Mouse (Mus musculus): ENCODE measurements around the gene Tmem141. TPM values are rescaled to one million over a fixed set of nuclear protein-coding genes. Genes with fewer than 3 reads are reported as not detected.

Tmem141 gene
- total and polyA plus RNA-seq, 3 experiments = not detected

DNA sequence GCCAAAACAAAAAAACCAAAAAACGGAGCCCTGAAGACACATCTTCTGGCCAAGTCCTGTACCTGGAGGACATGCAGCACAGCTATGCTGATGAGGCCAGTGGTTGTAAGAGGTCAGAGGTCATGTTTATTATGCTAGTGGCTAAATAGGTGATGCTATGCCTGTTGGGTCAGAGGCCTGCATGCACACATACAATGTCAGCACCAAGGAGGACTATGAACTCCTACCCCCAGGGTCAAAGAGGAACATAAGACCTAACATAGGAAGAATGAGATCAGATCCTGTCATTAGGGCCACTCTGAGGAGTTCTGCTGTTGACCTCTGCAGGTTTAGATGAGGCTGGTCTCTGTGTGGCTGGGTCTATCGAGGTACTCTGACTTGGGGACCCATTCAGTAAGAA, 21.8 kb downstream of the Tmem141 start:
- no peak for DNase-seq (ENCODE audit: low spot score)
- H3K27me3 ChIP-seq (ENCODE audit: insufficient read depth, low read length) = no peaks in the 10 kb centered on the region
- no peak overlapping the region for H3K4me3 ChIP-seq (ENCODE audit: low read depth, low read length)
- TF ChIP-seq TAL1 (conservative IDR thresholded peaks at IDR 0.05; ENCODE audit: low read depth, low read length) = no peak
- TF ChIP-seq CTCF (IDR thresholded peaks at IDR 0.05; ENCODE audit: low read depth, low read length) = no peak
- no peak for TF ChIP-seq GATA1 (IDR thresholded peaks at IDR 0.05; ENCODE audit: borderline replicate concordance, low read length)
- no peak for TF ChIP-seq GATA2 (IDR thresholded peaks at IDR 0.05; ENCODE audit: borderline replicate concordance, low read depth, low read length)
- TF ChIP-seq POLR2AphosphoS5 (IDR thresholded peaks at IDR 0.05; ENCODE audit: insufficient replicate concordance, low read depth, low read length) = no peak
- no peak for ATAC-seq (ENCODE audit: extremely low read depth, insufficient number of reproducible peaks, low FRiP score, poor library complexity, severe bottlenecking)
- peaks cover 95% of the 10 kb centered on the region for H3K36me3 ChIP-seq (replicated peaks)
- H3K9me3 ChIP-seq (replicated peaks) = no peaks in the 10 kb centered on the region
- no peaks in the 10 kb centered on the region; the same call in 1 of the 2 replicates for H3K4me1 ChIP-seq (ENCODE audit: insufficient read depth, low read depth, low read length)

DNA sequence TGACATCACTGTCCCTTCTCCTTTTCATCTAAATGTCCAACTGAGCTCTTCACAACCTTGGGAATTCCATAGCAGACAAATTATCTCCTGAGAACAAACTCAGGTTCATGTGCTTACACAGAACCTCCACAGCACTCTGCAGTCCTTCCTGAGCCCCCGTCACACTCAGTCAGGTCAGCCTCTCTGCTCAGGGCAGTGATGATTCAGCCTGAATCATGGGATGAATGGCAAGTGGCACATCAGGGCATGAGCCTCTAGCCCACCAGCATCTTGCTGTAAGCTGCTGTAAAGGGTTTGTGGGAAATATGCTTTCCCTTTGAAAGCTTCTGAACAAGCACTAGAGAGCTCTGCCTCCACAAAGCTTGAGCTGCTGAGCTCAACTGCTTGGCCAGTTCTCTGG, 23.1 kb downstream of the Tmem141 start:
- Histone ChIP-seq H3K4me1 (ENCODE audit: insufficient read depth, low read depth, low read length) (no peaks in the 10 kb centered on the region), H3K36me3 (replicated peaks) (peaks cover 94% of the 10 kb centered on the region), H3K27me3 (ENCODE audit: insufficient read depth, low read length) (no peaks in the 10 kb centered on the region), H3K4me3 (ENCODE audit: low read depth, low read length) (no peak overlapping the region), H3K9me3 (replicated peaks) (no peaks in the 10 kb centered on the region)
- TF ChIP-seq CTCF (IDR thresholded peaks at IDR 0.05; ENCODE audit: low read depth, low read length) = no peak
- TF ChIP-seq TAL1 (conservative IDR thresholded peaks at IDR 0.05; ENCODE audit: low read depth, low read length) = no peak
- no peak for TF ChIP-seq GATA1 (IDR thresholded peaks at IDR 0.05; ENCODE audit: borderline replicate concordance, low read length)
- no peak for TF ChIP-seq POLR2AphosphoS5 (IDR thresholded peaks at IDR 0.05; ENCODE audit: insufficient replicate concordance, low read depth, low read length)
- no peak for TF ChIP-seq GATA2 (IDR thresholded peaks at IDR 0.05; ENCODE audit: borderline replicate concordance, low read depth, low read length)
- ATAC-seq (ENCODE audit: extremely low read depth, insufficient number of reproducible peaks, low FRiP score, poor library complexity, severe bottlenecking) = no peak
- DNase-seq (ENCODE audit: low spot score) = no peak

GRCm38 (mm10) chr2:25596765-25597510, 24.9 kb downstream of the Tmem141 start:
- H3K4me3 ChIP-seq (ENCODE audit: low read depth, low read length) = no peak overlapping the region
- no peaks in the 10 kb centered on the region for H3K27me3 ChIP-seq (ENCODE audit: insufficient read depth, low read length)
- ATAC-seq (ENCODE audit: extremely low read depth, insufficient number of reproducible peaks, low FRiP score, poor library complexity, severe bottlenecking) = no peak
- TF ChIP-seq GATA1 (IDR thresholded peaks at IDR 0.05; ENCODE audit: borderline replicate concordance, low read length) = no peak
- no peak for TF ChIP-seq POLR2AphosphoS5 (IDR thresholded peaks at IDR 0.05; ENCODE audit: insufficient replicate concordance, low read depth, low read length)
- TF ChIP-seq CTCF (IDR thresholded peaks at IDR 0.05; ENCODE audit: low read depth, low read length) = no peak
- TF ChIP-seq GATA2 (IDR thresholded peaks at IDR 0.05; ENCODE audit: borderline replicate concordance, low read depth, low read length) = no peak
- no peak for TF ChIP-seq TAL1 (conservative IDR thresholded peaks at IDR 0.05; ENCODE audit: low read depth, low read length)
- peaks cover 1% of the 10 kb centered on the region; the same call in 1 of the 2 replicates for H3K4me1 ChIP-seq (ENCODE audit: insufficient read depth, low read depth, low read length)
- no peaks in the 10 kb centered on the region for H3K9me3 ChIP-seq (replicated peaks)
- peaks cover 94% of the 10 kb centered on the region for H3K36me3 ChIP-seq (replicated peaks)
- DNase-seq (ENCODE audit: low spot score) = no peak

DNA sequence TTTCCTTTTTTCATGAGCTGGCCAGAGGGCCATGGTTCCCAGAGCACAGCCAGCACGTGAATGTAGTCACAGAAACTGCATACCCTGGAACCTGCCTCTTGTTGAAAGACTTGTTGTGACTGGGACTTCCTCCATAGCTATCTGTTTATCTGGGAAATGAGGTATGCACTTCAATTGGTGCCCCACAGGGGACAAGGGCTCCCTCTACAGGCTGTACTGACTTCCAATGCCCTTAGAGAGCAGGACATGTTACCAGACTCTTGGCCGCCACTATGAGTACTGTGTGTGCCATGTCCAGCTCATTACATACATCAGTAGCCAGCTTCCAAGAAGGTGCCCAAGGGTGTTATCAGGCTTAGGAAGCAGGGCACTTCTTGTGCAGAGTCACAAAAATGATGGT, 29.9 kb downstream of the Tmem141 start:
- Histone ChIP-seq H3K36me3 (replicated peaks) (peaks cover 95% of the 10 kb centered on the region), H3K4me3 (ENCODE audit: low read depth, low read length) (no peak overlapping the region), H3K9me3 (replicated peaks) (no peaks in the 10 kb centered on the region), H3K4me1 (ENCODE audit: insufficient read depth, low read depth, low read length) (peaks cover 7% of the 10 kb centered on the region), H3K27me3 (ENCODE audit: insufficient read depth, low read length) (no peaks in the 10 kb centered on the region)
- ATAC-seq (ENCODE audit: extremely low read depth, insufficient number of reproducible peaks, low FRiP score, poor library complexity, severe bottlenecking) (no peak), DNase-seq (ENCODE audit: low spot score) (peak; percentile 45)
- TF ChIP-seq POLR2AphosphoS5 (IDR thresholded peaks at IDR 0.05; ENCODE audit: insufficient replicate concordance, low read depth, low read length) (no peak), TAL1 (conservative IDR thresholded peaks at IDR 0.05; ENCODE audit: low read depth, low read length) (no peak), GATA1 (IDR thresholded peaks at IDR 0.05; ENCODE audit: borderline replicate concordance, low read length) (no peak), GATA2 (IDR thresholded peaks at IDR 0.05; ENCODE audit: borderline replicate concordance, low read depth, low read length) (no peak), CTCF (IDR thresholded peaks at IDR 0.05; ENCODE audit: low read depth, low read length) (no peak)

DNA sequence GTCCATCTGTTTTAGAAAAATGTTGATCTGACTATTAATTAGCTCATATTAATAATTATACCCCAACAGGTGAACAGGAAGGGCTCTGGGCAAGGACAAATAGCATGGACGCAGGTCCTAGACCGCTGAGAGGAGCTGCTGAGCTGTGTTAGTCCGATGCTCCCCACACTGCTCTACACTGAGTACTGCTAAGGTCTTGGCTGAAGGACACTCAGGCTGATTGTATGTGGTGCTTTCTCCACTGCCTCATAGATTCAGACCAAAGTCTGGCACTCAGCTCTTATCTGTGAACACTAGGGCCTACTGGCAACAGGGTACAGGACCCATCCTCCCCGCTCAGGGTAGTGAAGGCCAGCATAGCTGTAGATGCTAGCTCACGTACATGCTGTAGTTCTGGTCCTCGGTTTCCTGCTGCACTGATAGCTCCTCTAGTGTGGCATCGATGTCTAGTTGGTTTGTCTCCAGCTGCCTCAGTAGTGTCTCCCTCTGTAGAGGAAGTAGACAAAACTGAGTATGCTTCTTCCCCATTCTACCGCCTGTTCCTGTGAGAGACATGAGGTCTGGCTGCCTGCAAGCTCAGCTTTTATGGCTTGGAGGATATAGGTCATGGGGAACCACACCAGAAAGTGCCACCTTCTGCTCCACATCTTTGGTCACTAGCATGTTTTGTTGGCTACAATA, 33.4 kb downstream of the Tmem141 start:
- ATAC-seq (ENCODE audit: extremely low read depth, insufficient number of reproducible peaks, low FRiP score, poor library complexity, severe bottlenecking) (no peak), DNase-seq (ENCODE audit: low spot score) (no peak)
- TF ChIP-seq TAL1 (conservative IDR thresholded peaks at IDR 0.05; ENCODE audit: low read depth, low read length) (no peak), GATA1 (IDR thresholded peaks at IDR 0.05; ENCODE audit: borderline replicate concordance, low read length) (no peak)
- Histone ChIP-seq H3K9me3 (replicated peaks) (no peaks in the 10 kb centered on the region), H3K27me3 (ENCODE audit: insufficient read depth, low read length) (no peaks in the 10 kb centered on the region), H3K36me3 (replicated peaks) (peaks cover 100% of the 10 kb centered on the region), H3K4me3 (ENCODE audit: low read depth, low read length) (no peak overlapping the region), H3K4me1 (ENCODE audit: insufficient read depth, low read depth, low read length) (peaks cover 9% of the 10 kb centered on the region)

DNA sequence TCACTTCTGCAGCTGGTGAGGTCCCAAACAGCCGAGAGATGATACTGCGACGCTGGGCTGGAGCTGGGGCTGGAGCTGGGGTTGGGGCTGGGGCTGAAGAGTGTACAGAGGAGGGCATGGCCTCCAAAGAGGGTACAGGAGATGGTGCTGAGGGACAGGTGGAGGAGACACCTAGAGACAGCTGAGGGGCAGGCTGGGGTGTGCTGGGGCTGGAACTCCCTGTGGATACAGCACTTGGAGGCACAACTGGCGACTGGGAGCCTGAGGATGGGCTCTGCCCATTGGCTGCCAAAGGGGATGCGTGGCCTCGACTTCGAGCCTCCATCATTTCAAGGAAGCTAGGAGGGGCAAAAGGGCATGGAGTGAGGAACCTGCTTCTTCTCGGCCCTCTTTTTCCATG, 34.5 kb downstream of the Tmem141 start:
- peaks cover 100% of the 10 kb centered on the region for H3K36me3 ChIP-seq (replicated peaks)
- H3K4me1 ChIP-seq (ENCODE audit: insufficient read depth, low read depth, low read length) = peaks cover 18% of the 10 kb centered on the region
- no peaks in the 10 kb centered on the region for H3K27me3 ChIP-seq (ENCODE audit: insufficient read depth, low read length)
- no peak overlapping the region for H3K4me3 ChIP-seq (ENCODE audit: low read depth, low read length)
- DNase-seq (ENCODE audit: low spot score) = no peak
- H3K9me3 ChIP-seq (replicated peaks) = no peaks in the 10 kb centered on the region
- TF ChIP-seq GATA2 (IDR thresholded peaks at IDR 0.05; ENCODE audit: borderline replicate concordance, low read depth, low read length) (no peak), GATA1 (IDR thresholded peaks at IDR 0.05; ENCODE audit: borderline replicate concordance, low read length) (no peak), CTCF (IDR thresholded peaks at IDR 0.05; ENCODE audit: low read depth, low read length) (no peak), TAL1 (conservative IDR thresholded peaks at IDR 0.05; ENCODE audit: low read depth, low read length) (no peak), POLR2AphosphoS5 (IDR thresholded peaks at IDR 0.05; ENCODE audit: insufficient replicate concordance, low read depth, low read length) (no peak)
- ATAC-seq (ENCODE audit: extremely low read depth, insufficient number of reproducible peaks, low FRiP score, poor library complexity, severe bottlenecking) = no peak

Measured in G1E (cell line).